Mouse (Mus musculus) stomach, postnatal 0 days (tissue): ENCODE measurements around the gene Srpr. TPM values are rescaled to one million over a fixed set of nuclear protein-coding genes. Genes with fewer than 3 reads are reported as not detected.

Source experiments
- ATAC-seq: fragments of 200-750 bp; cut with Nextera tagmentation; 2 replicates; pipeline ENCODE4 v1.8.0; 2017; ENCODE audit not compliant: low FRiP score, low TSS enrichment
- DNase-seq: peaks from one replicate; pipeline ENCODE4 v3.0.0-alpha.2; 2016; ENCODE audit warnings: low spot score
- H3K27ac ChIP-seq: fragments of 300-500 bp; sonication (generic); replicated peaks from 2 replicates; pipeline ENCODE4 v1.5.1; 2014; ENCODE audit warnings: mild to moderate bottlenecking, control low read depth
- H3K27me3 ChIP-seq: fragments of 300-500 bp; sonication (generic); 2 replicates; pipeline ENCODE4 v1.6.1; 2014; ENCODE audit warnings: low read length; ENCODE audit not compliant: control insufficient read depth, insufficient read depth
- H3K36me3 ChIP-seq: fragments of 300-500 bp; sonication (generic); 2 replicates; pipeline ENCODE4 v1.6.1; 2014; ENCODE audit warnings: low read length, mixed read lengths; ENCODE audit not compliant: control insufficient read depth, insufficient read depth
- H3K4me1 ChIP-seq: fragments of 300-500 bp; sonication (generic); replicated peaks from 2 replicates; pipeline ENCODE4 v1.6.1; 2014; ENCODE audit warnings: antibody characterized with exemption; ENCODE audit not compliant: control insufficient read depth, insufficient read depth
- H3K4me2 ChIP-seq: fragments of 300-500 bp; sonication (generic); replicated peaks from 2 replicates; pipeline ENCODE4 v1.6.1; 2014; ENCODE audit warnings: low read depth, mild to moderate bottlenecking, control low read depth, moderate library complexity
- H3K4me3 ChIP-seq: fragments of 300-500 bp; sonication (generic); 2 replicates; pipeline ENCODE4 v1.5.1; 2014; ENCODE audit warnings: low read depth, low read length, control low read depth
- H3K9ac ChIP-seq: fragments of 300-500 bp; sonication (generic); 2 replicates; pipeline ENCODE4 v1.6.1; 2014; ENCODE audit warnings: mild to moderate bottlenecking, low read length, control low read depth, mixed read lengths
- H3K9me3 ChIP-seq: fragments of 300-500 bp; sonication (generic); 2 replicates; pipeline ENCODE4 v1.6.1; 2016; ENCODE audit warnings: low read length; ENCODE audit not compliant: control insufficient read depth
- CTCF ChIP-seq: IDR thresholded peaks from 2 replicates; pipeline ENCODE4 v1.5.1; 2016; ENCODE audit warnings: antibody characterized with exemption, low read depth, mild to moderate bottlenecking, moderate library complexity
- EP300 ChIP-seq: optimal IDR thresholded peaks from 2 replicates; pipeline ENCODE3; 2016; ENCODE audit warnings: antibody characterized with exemption
- WGBS: fragments of 180-500 bp; shearing (Covaris S2); extraction: QIAGEN DNeasy Blood & Tissue Kit; methylation state at CpG from one replicate; pipeline ENCODE4 v1.1.7; 2014; 5-methylcytosine and 5-hydroxymethylcytosine counted together
- polyA plus RNA-seq: library from polyadenylated mRNA; unstranded; fragments of >200 nt; fragmentation: Nextera tagmentation; extraction: Ambion mirVana; gene quantifications from 2 replicates; pipeline ENCODE4 v1.2.1, GENCODE M21; 2015

Gene Srpr
- polyA plus RNA-seq, 1 experiment from 2014 or later = 129 TPM

- Histone ChIP-seq H3K4me2 (peak overlapping the region; percentile 85; the same call in 1 of the 2 replicates), H3K4me3 (no peak overlapping the region), H3K36me3 (no peaks in the 10 kb centered on the region), H3K4me1 (no peaks in the 10 kb centered on the region), H3K9me3 (no peaks in the 10 kb centered on the region), H3K27ac (peak overlapping the region; percentile 53; the same call in 1 of the 2 replicates), H3K27me3 (no peaks in the 10 kb centered on the region), H3K9ac (no peak overlapping the region)
- DNase-seq (no peak), ATAC-seq (no peak)
- whole genome bisulfite sequencing = 85% methylated on average over 10 of the region's 10 CpGs
- TF ChIP-seq CTCF = no peak
- no peak for TF ChIP-seq EP300
These were observed 1.6 kb upstream of the Srpr start for GRCm38 (mm10) chr9:35198351-35198750.

DNA sequence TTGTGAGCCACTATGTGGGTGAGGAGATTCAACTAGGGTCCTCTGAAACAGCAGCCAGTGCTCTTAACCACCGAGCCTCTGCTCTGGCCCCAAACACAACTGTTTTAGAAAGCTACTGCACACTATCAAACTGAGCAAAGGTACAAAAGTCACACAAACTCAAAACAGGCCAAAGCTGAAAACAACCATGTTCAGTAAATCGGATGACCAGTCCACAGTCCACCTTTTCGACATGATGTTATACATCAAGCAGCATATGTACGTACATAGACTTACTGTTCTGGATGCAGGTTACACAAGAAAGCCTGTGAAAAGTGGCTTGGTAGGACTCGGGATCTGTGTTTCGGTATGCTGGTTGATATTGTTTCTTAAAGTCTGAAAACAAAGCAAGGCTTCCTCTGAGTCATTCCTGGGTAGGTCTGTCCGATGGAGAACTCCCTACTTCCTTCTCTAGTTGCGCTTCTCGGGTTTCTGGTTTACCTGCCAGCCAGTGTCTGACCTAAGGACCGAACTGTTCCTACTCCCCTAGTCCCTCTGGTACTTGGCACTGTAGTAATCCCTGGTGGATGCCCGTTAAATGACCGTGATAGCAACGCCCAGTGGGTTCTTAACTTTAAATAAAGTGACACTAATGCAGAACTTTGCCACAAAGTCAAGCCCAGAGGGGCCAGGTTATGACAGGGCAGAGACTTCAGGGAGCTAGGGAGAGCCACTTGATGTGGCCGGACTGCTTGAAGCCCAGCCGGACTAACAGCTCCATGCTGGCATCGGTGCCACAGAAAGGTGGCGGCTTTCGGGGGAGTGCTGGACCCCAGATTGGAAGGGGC is 817 bp upstream of the Srpr start:
- H3K9ac ChIP-seq = peak overlapping the region; percentile 86
- H3K36me3 ChIP-seq = no peaks in the 10 kb centered on the region
- peak overlapping the region; percentile 72 for H3K4me3 ChIP-seq
- ATAC-seq (peak; percentile 71), DNase-seq (no peak)
- no peaks in the 10 kb centered on the region for H3K27me3 ChIP-seq
- peak overlapping the region; percentile 85 for H3K4me2 ChIP-seq
- WGBS = 24% methylated on average over 18 of the region's 18 CpGs
- TF ChIP-seq CTCF = no peak
- TF ChIP-seq EP300 = no peak
- H3K4me1 ChIP-seq = no peaks in the 10 kb centered on the region
- no peaks in the 10 kb centered on the region for H3K9me3 ChIP-seq
- peak overlapping the region; percentile 94 for H3K27ac ChIP-seq

DNA sequence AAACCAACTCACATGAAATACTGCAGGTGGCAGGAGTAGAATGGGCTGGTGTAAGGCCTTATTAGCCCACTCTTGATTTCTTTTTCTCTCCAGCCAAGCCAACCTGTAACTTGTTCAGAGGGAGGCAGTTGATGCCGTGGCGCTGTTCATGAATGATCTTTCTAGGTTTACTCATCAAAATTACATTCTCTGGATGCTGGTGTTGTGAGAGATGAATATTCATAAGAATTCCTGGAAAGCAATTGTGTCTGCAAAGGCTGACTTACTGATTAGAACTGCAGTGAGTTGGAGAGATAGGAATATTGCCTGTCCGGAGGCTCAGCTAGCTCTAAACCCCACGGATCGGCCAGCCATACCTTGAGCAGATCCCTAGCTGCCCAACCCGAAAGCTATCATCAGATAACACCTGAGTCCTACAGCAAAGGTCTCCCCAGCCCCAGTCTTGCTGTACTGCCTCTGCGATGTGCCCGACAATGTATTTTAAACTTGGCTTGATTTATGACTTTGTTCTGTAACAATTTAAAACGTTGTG is 620 bp downstream of the Srpr start:
- TF ChIP-seq EP300 = no peak
- no peak for TF ChIP-seq CTCF
- WGBS = 41% methylated on average over 9 of the region's 9 CpGs
- no peak for ATAC-seq
- Histone ChIP-seq H3K27me3 (no peaks in the 10 kb centered on the region), H3K9ac (peak overlapping the region; percentile 86; the same call in 1 of the 2 replicates), H3K4me3 (peak overlapping the region; percentile 72), H3K36me3 (0 out of 2 replicates have a peak, but pooled peaks cover 5% of the 10 kb centered on the region), H3K4me2 (peak overlapping the region; percentile 85), H3K9me3 (no peaks in the 10 kb centered on the region), H3K4me1 (no peaks in the 10 kb centered on the region), H3K27ac (no peak overlapping the region)
- DNase-seq = no peak

DNA sequence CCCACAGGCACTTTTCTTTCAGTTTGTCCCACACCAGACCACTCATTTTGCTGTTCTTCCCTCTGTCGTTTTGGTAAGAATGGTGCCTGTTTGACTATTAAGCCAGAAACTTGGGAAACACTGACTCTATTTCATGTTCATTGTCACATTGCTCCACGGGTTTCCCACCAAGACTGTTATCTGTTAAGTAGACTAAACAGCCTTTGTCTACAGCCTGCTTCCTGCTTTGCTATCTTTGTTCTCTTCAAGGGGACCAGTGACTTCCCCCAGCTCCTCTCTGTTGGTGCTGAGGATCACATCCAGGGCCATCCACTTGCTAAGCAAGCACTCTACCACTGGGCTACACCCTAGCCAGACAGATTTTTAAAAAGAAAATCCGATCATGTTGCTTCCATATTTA is 3.6 kb downstream of the Srpr start:
- H3K4me2 ChIP-seq = no peak overlapping the region
- ATAC-seq (no peak), DNase-seq (no peak)
- WGBS = 56% methylated on average over 3 of the region's 3 CpGs
- H3K9me3 ChIP-seq = no peaks in the 10 kb centered on the region
- TF ChIP-seq EP300 = no peak
- no peak for TF ChIP-seq CTCF
- no peak overlapping the region for H3K9ac ChIP-seq
- H3K27ac ChIP-seq = no peak overlapping the region
- no peaks in the 10 kb centered on the region for H3K27me3 ChIP-seq
- no peaks in the 10 kb centered on the region for H3K4me1 ChIP-seq
- H3K4me3 ChIP-seq = no peak overlapping the region
- peaks cover 19% of the 10 kb centered on the region for H3K36me3 ChIP-seq

DNA sequence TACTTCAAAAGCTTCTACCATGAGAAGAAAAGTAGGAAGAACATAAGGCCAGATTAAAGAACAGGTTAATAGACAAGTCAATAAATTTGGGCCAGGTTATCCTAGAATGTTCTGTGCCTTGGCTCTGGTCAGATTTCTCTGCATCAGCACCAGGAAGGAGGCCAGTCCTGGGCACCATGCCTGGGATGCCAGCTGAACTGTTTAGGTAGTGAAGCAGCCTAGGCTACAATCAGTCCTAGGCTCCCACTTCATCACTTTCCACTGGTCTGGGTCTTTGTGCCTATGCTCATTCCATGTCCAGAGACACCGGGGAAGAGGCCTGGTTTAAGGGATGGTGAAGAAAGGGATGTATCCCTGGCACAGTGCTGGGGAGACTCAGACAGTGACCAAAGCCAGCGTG is 4.4 kb downstream of the Srpr start:
- no peak overlapping the region for H3K4me3 ChIP-seq
- no peak for TF ChIP-seq CTCF
- TF ChIP-seq EP300 = no peak
- H3K4me2 ChIP-seq = no peak overlapping the region
- ATAC-seq (no peak), DNase-seq (no peak)
- H3K9me3 ChIP-seq = no peaks in the 10 kb centered on the region
- WGBS = 96% methylated on average over 2 of the region's 2 CpGs
- peaks cover 19% of the 10 kb centered on the region for H3K36me3 ChIP-seq
- no peaks in the 10 kb centered on the region for H3K4me1 ChIP-seq
- H3K27ac ChIP-seq = no peak overlapping the region
- H3K9ac ChIP-seq = no peak overlapping the region
- no peaks in the 10 kb centered on the region for H3K27me3 ChIP-seq
